Mouse (Mus musculus) forebrain, embryonic 15.5 days (tissue): Measurements from ENCODE around the gene G6pdx. TPM values are rescaled to one million over a fixed set of nuclear protein-coding genes. Genes with fewer than 3 reads are reported as not detected.

Source experiments
- ATAC-seq: fragments of 200-750 bp; cut with Nextera tagmentation; replicated peaks from 2 replicates; pipeline ENCODE4 v1.8.0; 2017; ENCODE audit warnings: mild to moderate bottlenecking, moderate TSS enrichment, moderate library complexity
- H3K27ac ChIP-seq: fragments of 300-500 bp; sonication (generic); replicated peaks from 2 replicates; pipeline ENCODE4 v1.5.1; 2015; ENCODE audit warnings: mild to moderate bottlenecking, inconsistent platforms
- H3K27me3 ChIP-seq: fragments of 300-500 bp; sonication (generic); 2 replicates; pipeline ENCODE4 v1.6.1; 2015; ENCODE audit warnings: inconsistent platforms
- H3K36me3 ChIP-seq: fragments of 300-500 bp; sonication (generic); 2 replicates; pipeline ENCODE4 v1.6.1; 2015; ENCODE audit warnings: mild to moderate bottlenecking, inconsistent platforms
- H3K4me1 ChIP-seq: fragments of 300-500 bp; sonication (generic); 2 replicates; pipeline ENCODE4 v1.6.1; 2015; ENCODE audit warnings: inconsistent platforms
- H3K4me2 ChIP-seq: fragments of 300-500 bp; sonication (generic); replicated peaks from 2 replicates; pipeline ENCODE4 v1.6.1; 2015; ENCODE audit warnings: mild to moderate bottlenecking, inconsistent platforms
- H3K4me3 ChIP-seq: fragments of 300-500 bp; sonication (generic); 2 replicates; pipeline ENCODE4 v1.5.1; 2015; ENCODE audit warnings: mild to moderate bottlenecking, inconsistent platforms
- H3K9ac ChIP-seq: fragments of 300-500 bp; sonication (generic); replicated peaks from 2 replicates; pipeline ENCODE4 v1.6.1; 2015; ENCODE audit warnings: mild to moderate bottlenecking, inconsistent platforms
- H3K9me3 ChIP-seq: fragments of 300-500 bp; sonication (generic); 2 replicates; pipeline ENCODE4 v1.6.1; 2016; ENCODE audit warnings: inconsistent platforms
- WGBS: fragments of 180-500 bp; shearing (Covaris S2); methylation state at CpG from one replicate; pipeline ENCODE4 v1.1.7; 2015; ENCODE audit warnings: mixed read lengths; 5-methylcytosine and 5-hydroxymethylcytosine counted together
- polyA plus RNA-seq: library from polyadenylated mRNA; unstranded; fragments of >200 nt; fragmentation: Nextera tagmentation; extraction: Ambion mirVana; gene quantifications from 2 replicates; pipeline ENCODE4 v1.2.1, GENCODE M21; 2015

Gene G6pdx
- polyA plus RNA-seq, 1 experiment from 2014 or later: 63.2 TPM

DNA sequence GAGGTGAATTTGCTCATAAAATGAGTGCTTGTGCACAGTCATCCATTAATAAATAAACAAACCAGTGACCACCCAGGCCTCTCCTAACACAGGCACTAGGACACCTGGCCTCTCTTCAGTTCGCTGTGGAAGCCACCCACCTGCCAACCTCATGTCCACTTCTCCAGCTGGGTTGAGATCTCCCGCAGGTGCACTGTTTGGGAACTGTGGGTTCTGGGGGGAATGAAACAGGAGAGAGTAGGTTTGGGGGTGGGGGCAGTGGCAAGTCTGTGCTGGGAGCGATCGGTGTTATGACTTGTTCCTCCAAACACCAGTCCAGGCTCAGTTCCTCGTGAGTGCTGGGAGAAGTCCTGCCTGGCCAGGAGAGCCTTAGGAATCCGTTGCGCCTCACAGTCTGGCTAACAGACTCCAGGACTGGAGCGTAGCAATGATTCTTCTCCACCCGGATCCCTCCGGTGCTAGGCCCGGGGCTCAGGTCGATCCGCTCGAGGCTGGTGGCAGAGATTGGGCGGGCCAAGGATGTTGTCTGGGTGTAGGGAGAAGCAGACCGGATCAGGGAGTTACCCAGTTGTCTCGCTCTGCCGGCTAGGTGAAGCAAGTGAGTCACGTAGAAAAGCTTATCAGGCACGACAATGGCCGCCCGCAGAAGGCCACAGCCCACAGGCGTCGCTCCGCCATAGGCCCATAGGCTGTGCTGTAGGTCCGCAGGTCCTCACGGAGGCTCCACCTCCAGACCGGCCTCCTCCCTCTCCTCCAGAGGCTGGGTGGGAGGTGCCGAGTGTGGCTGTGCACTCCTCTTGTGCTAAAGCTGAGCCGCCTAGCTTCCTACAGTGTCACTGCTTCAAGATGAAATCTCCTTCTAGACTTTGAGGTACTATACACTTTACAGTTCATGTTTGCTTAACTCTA lies 36.2 kb downstream of the G6pdx start, which contains the start of the genes Fam3a and Ikbkg:
TSS of gene Fam3a (minus strand) at position 738 of the 909 bp plus-strand sequence.
TSS of gene Ikbkg (plus strand) at position 756 of the 909 bp plus-strand sequence.
- Histone ChIP-seq H3K9ac (peak within 1 kb of the TSS; percentile 59), H3K27ac (peak within 1 kb of the TSS; percentile 61), H3K4me2 (peak within 1 kb of the TSS; percentile 55), H3K36me3 (no peaks in the 10 kb centered on the region), H3K9me3 (no peaks in the 10 kb centered on the region), H3K27me3 (no peaks in the 10 kb centered on the region), H3K4me1 (peaks cover 6% of the 10 kb centered on the region), H3K4me3 (peak within 1 kb of the TSS; percentile 46)
- WGBS: 24% methylated on average over 30 of the region's 30 CpGs
- peak; percentile 100 for ATAC-seq

DNA sequence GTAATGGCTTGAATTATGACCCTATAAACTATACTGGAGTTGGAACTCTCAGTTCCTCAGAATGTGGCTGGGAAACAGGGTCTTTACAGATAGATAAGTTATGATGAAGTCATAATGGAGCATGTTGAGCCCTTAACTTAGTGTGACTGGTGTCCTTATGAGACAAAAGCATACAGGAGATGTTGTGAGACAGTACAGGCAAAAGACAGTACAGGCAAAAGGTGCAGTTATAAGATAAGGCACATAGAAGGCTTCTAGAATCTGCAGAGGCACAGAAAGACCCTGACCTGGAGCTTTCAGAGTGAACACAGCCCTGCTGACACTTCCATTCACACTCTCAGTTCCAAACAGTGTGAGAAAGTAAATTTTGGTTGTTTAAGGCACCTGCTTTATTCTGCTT lies 40.8 kb downstream of the G6pdx start:
- Histone ChIP-seq H3K4me3 (no peak overlapping the region), H3K4me1 (peaks cover 6% of the 10 kb centered on the region), H3K27me3 (no peaks in the 10 kb centered on the region), H3K9ac (no peak overlapping the region), H3K9me3 (no peaks in the 10 kb centered on the region), H3K27ac (no peak overlapping the region), H3K4me2 (no peak overlapping the region), H3K36me3 (no peaks in the 10 kb centered on the region)
- no peak for ATAC-seq

DNA sequence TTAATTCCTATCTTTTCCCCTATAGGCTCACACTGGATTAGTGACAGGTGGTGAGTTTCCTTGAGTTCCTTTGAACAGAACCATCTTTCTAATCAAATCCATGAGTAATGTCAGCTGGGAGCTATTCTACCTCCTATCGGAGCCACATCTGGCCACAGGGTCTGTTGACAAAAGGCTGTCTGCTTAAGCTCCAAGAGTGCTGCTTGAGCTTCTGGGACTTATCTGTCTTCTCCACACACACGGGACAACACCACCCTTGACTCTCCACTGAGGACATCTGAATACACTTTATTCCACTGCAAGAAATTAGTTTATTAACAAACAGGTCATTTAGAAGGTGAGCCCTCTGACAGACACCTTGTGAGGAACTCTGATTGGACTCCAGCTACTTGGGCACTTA lies 44.5 kb downstream of the G6pdx start:
- H3K9me3 ChIP-seq: no peaks in the 10 kb centered on the region
- H3K36me3 ChIP-seq: no peaks in the 10 kb centered on the region
- no peaks in the 10 kb centered on the region for H3K4me1 ChIP-seq
- H3K4me3 ChIP-seq: no peak overlapping the region
- ATAC-seq: no peak
- 85% methylated on average over 2 of the region's 2 CpGs for WGBS
- no peak overlapping the region for H3K4me2 ChIP-seq
- H3K27ac ChIP-seq: no peak overlapping the region
- H3K27me3 ChIP-seq: no peaks in the 10 kb centered on the region
- H3K9ac ChIP-seq: no peak overlapping the region

DNA sequence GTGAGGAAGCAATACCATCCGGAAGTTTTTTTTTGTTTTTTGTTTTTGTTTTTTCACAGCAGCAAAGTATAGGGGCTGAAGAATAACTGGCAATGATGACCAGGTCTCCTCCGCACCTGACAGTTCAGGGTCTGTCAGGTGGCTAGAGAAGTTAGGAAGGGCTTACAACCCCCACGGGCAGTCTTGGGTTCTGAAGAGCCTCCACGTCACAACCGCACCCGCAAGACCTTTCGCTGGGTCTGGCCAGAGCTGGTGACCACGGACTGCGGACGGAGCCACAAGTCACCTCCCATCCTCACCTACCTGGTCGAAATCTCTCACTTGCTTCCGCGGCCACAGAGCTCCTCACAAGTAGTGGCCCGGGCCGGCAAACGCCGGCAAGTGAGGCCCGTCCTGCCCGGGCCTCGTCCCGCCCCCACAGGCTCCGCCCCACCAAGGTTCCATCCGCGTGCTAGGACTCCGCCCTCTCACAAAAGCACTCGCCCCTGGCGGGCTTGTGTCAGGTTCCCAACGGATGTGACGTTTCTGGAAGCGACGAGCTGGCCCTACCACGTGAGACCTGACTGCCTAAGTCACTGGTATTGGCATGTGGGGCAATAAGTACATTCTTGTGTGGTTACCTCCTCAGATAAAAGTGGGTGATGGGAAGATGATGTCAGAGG lies 56.0 kb downstream of the G6pdx start, which contains the start of the genes Ubl4a and Slc10a3:
TSS of gene Ubl4a (minus strand) at position 331 of the 662 bp plus-strand sequence.
TSS of gene Slc10a3 (minus strand) at position 462 of the 662 bp plus-strand sequence.
- Histone ChIP-seq H3K4me2 (peak within 1 kb of the TSS; percentile 62), H3K9ac (peak within 1 kb of the TSS; percentile 54), H3K27me3 (no peaks in the 10 kb centered on the region), H3K9me3 (no peaks in the 10 kb centered on the region), H3K4me1 (0 out of 2 replicates have a peak, but pooled peaks cover 3% of the 10 kb centered on the region), H3K36me3 (no peaks in the 10 kb centered on the region), H3K4me3 (peak within 1 kb of the TSS; percentile 50), H3K27ac (no peak within 1 kb of the TSS)
- ATAC-seq: peak; percentile 93
- WGBS: 19% methylated on average over 32 of the region's 32 CpGs

DNA sequence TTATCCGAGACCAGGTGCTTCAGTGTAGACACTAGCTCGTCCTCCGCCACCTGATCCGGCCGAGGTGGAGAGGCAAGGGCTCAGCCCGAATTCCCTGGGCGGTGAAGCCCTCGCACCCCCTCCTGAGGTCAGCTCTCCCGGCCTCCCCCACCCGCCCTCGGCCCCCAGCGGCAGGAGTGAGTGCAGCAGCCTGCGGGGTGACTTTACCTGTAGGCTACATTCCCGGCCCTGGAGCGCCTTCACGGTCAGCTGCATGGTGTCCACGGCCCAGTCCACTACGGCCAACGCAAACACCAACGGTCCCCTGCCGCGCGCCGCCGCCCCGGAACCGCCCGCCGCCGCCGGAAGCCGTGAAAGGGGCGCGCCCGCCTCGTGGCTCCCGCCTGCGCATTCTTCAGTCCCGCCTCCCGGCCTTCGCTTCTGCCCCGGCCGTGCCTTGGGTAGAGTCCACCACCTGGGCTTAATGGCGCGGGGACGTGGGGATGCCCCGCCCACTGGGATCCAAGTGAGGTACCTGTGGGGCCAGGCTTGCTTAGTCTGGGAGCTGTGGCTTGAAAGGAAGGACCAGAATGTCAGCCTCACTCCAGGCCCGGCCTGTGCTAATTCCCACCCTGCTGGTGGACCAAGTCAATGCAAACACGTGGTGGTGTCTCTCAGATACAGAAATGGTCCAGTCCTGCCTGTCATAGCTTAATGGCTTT lies 60.6 kb downstream of the G6pdx start:
- Histone ChIP-seq H3K36me3 (no peaks in the 10 kb centered on the region), H3K9ac (peak overlapping the region; percentile 69), H3K27ac (peak overlapping the region; percentile 71), H3K4me2 (peak overlapping the region; percentile 60), H3K27me3 (no peaks in the 10 kb centered on the region), H3K9me3 (no peaks in the 10 kb centered on the region), H3K4me1 (peaks cover 12% of the 10 kb centered on the region), H3K4me3 (peak overlapping the region; percentile 57)
- peak; percentile 77 for ATAC-seq
- 15% methylated on average over 47 of the region's 49 CpGs for WGBS

DNA sequence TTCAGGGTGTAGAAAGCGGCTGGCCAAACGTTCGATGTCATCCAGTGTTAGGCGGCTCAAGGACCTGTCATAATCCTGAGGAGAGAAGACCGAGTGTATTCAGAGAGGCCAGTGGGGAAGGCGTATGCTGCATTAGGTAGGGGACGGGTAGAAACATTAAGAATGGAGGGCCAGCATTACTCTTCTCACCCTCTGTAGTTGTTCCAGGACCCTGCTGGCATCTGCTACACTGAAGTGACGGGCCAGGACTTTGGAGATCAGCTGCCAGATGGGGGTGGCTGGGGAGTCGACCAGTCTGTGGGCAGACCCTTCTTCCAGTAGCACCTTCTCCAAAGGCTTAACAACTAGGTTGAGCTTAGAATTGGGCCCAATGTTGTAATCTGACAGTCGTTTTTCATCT lies 61.5 kb downstream of the G6pdx start:
- no peak for ATAC-seq
- H3K4me3 ChIP-seq: peak overlapping the region; percentile 57
- WGBS: 67% methylated on average over 10 of the region's 10 CpGs
- H3K9me3 ChIP-seq: no peaks in the 10 kb centered on the region
- H3K36me3 ChIP-seq: no peaks in the 10 kb centered on the region
- H3K9ac ChIP-seq: peak overlapping the region; percentile 69
- H3K27ac ChIP-seq: no peak overlapping the region
- H3K4me1 ChIP-seq: peaks cover 12% of the 10 kb centered on the region
- no peaks in the 10 kb centered on the region for H3K27me3 ChIP-seq
- peak overlapping the region; percentile 60 for H3K4me2 ChIP-seq

Other genes starting within 250 kb of the G6pdx start
- gene Flna, start 179.4 kb downstream of the G6pdx start, polyA plus RNA-seq: 105 and 116 TPM in 2 replicates
- gene Emd, start 174.5 kb downstream of the G6pdx start, polyA plus RNA-seq: 17.7 and 18.1 TPM in 2 replicates
- 503 and 525 TPM in 2 replicates for gene Rpl10, start 158.4 kb downstream of the G6pdx start, polyA plus RNA-seq
- 93.6 and 101 TPM in 2 replicates for gene Taz, start 147.3 kb downstream of the G6pdx start, polyA plus RNA-seq
- 2.2 and 2.4 TPM in 2 replicates for gene Dnase1l1, start 146.9 kb downstream of the G6pdx start, polyA plus RNA-seq
- 185 and 191 TPM in 2 replicates for gene Atp6ap1, start 132.1 kb downstream of the G6pdx start, polyA plus RNA-seq
- gene Gdi1, start 124.2 kb downstream of the G6pdx start, polyA plus RNA-seq: 923 and 936 TPM in 2 replicates
- 65.1 and 65.6 TPM in 2 replicates for gene Fam50a, start 116.2 kb downstream of the G6pdx start, polyA plus RNA-seq
- 63.0 and 68.8 TPM in 2 replicates for gene Plxna3, start 100.1 kb downstream of the G6pdx start, polyA plus RNA-seq
- gene Lage3, start 75.6 kb downstream of the G6pdx start, polyA plus RNA-seq: 82.9 and 87.9 TPM in 2 replicates
- 68.4 and 69.0 TPM in 2 replicates for gene Ubl4a, start 56.0 kb downstream of the G6pdx start, polyA plus RNA-seq
- 6.9 and 7.0 TPM in 2 replicates for gene Slc10a3, start 55.8 kb downstream of the G6pdx start, polyA plus RNA-seq
- gene Fam3a, start 35.9 kb downstream of the G6pdx start, polyA plus RNA-seq: 36.3 and 40.1 TPM in 2 replicates
- 18.1 and 19.7 TPM in 2 replicates for gene Ikbkg, start 35.9 kb downstream of the G6pdx start, polyA plus RNA-seq
- gene Gm6880, start 52.2 kb upstream of the G6pdx start, polyA plus RNA-seq: not detected in 2 replicates
- not detected in 2 replicates for gene Olfr1326-ps1, start 145.7 kb upstream of the G6pdx start, polyA plus RNA-seq
- gene Olfr1325, start 163.5 kb upstream of the G6pdx start, polyA plus RNA-seq: not detected in 2 replicates
- 0.22 and 0.29 TPM in 2 replicates for gene Gm5640, start 216.4 kb upstream of the G6pdx start, polyA plus RNA-seq